Mouse (Mus musculus): Measurements from ENCODE around the gene Cdkl1. TPM values are rescaled to one million over a fixed set of nuclear protein-coding genes. Genes with fewer than 3 reads are reported as not detected.

Gene Cdkl1
- polyA plus RNA-seq, 1 experiment, result 2.5 TPM

DNA sequence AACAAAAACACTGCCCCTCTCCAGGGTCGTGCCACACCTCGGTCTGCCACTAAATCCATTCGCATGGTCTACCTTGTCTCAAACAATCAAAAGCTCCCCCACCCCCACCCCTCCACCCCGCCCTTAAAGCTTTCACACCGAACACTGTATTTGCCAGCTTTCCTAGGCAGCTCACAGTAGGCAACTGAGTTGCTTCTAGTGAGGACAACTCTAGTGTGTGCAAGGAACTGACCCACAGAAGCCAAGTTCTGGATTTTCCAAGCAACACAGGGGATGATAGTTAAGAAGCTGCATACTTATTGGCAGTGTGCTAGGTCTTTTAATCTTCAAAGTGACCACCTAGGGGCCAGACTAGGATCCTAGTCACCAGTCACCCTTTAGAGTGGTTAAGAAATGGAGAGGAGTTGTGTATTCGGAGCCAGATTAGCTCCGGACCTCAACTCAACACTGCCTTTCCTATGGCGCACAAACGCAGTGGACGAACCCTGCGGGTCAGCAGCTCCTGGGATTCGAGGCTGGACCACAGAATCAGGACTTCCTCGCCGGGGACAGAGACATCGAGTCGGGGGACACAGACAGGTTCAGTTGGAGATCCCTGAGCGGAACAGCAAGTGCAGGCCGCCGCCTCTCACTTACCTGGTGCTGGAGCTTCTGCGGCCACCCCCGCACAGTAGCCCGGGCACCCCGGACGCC lies 66.9 kb downstream of the Cdkl1 start:
- Histone ChIP-seq H3K4me3 (ENCODE audit: control insufficient read depth, insufficient read depth, low read length) (peak overlapping the region; percentile 77), H3K36me3 (ENCODE audit: control insufficient read depth, insufficient read depth, low read length) (no peaks in the 10 kb centered on the region), H3K27me3 (ENCODE audit: control insufficient read depth, insufficient read depth, low read length) (no peaks in the 10 kb centered on the region), H3K27ac (ENCODE audit: control insufficient read depth, insufficient read depth, low read length) (no peak overlapping the region), H3K4me1 (replicated peaks; ENCODE audit: control insufficient read depth, insufficient read depth, low read length) (peaks cover 8% of the 10 kb centered on the region)
- TF ChIP-seq POLR2A (IDR thresholded peaks at IDR 0.05; ENCODE audit: control insufficient read depth, extremely low read depth, insufficient read depth, low read length, poor library complexity), result no peak
- no peak for TF ChIP-seq CTCF (IDR thresholded peaks at IDR 0.05; ENCODE audit: borderline replicate concordance, control insufficient read depth, extremely low read depth, insufficient read depth, low read length, poor library complexity)
- 3% methylated on average over 24 of the region's 24 CpGs for WGBS
- DNase-seq, result no peak

DNA sequence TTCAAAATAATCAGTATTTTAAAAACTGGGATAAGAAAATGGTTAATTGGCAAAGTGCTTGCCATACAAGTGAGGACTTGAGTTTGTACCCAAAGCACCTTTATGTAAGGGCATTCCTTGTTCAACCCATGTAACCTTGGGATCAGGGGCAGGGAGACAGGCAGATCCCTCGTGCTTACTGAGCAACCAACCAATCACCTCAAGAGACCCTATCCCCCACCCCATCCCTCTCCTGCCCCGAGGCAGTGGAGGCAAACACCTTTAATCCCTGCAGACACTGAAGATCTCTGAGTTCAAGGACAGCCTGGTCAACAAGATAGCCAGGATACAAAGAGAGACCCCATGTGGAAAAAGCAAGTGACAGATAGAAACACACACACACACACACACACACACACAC lies 67.7 kb downstream of the Cdkl1 start:
- 88% methylated on average over 2 of the region's 2 CpGs for WGBS

DNA sequence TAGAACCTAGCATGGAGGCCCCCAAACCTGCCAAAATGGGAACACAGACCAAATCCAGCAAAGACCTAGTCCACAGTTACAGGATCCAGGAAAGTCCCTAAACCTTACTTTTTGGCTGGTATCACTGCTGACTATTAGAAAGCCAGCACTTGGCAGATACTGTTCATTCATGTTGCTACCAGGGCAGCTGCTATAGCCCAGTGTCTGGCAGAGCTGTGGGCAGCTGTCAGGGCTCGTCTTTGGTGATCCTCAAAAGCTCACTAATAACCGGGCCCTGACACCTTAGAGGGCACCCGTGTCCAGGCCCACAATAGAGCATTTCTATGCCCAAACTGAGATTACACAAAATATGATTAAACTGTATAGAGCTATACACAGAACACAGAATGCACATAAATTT lies 68.2 kb downstream of the Cdkl1 start:
- 91% methylated on average over 3 of the region's 3 CpGs for WGBS
- TF ChIP-seq POLR2A (IDR thresholded peaks at IDR 0.05; ENCODE audit: control insufficient read depth, extremely low read depth, insufficient read depth, low read length, poor library complexity) (no peak), CTCF (IDR thresholded peaks at IDR 0.05; ENCODE audit: borderline replicate concordance, control insufficient read depth, extremely low read depth, insufficient read depth, low read length, poor library complexity) (no peak)
- Histone ChIP-seq H3K4me1 (replicated peaks; ENCODE audit: control insufficient read depth, insufficient read depth, low read length) (peaks cover 8% of the 10 kb centered on the region), H3K4me3 (ENCODE audit: control insufficient read depth, insufficient read depth, low read length) (no peak overlapping the region), H3K27me3 (ENCODE audit: control insufficient read depth, insufficient read depth, low read length) (no peaks in the 10 kb centered on the region), H3K27ac (ENCODE audit: control insufficient read depth, insufficient read depth, low read length) (no peak overlapping the region), H3K36me3 (ENCODE audit: control insufficient read depth, insufficient read depth, low read length) (no peaks in the 10 kb centered on the region)
- DNase-seq, result no peak

More for the DNA sequence above, 67.7 kb downstream of the Cdkl1 start:
- Histone ChIP-seq H3K27me3 (ENCODE audit: control insufficient read depth, insufficient read depth, low read length) (no peaks in the 10 kb centered on the region), H3K4me3 (ENCODE audit: control insufficient read depth, insufficient read depth, low read length) (no peak overlapping the region), H3K36me3 (ENCODE audit: control insufficient read depth, insufficient read depth, low read length) (no peaks in the 10 kb centered on the region), H3K27ac (ENCODE audit: control insufficient read depth, insufficient read depth, low read length) (no peak overlapping the region), H3K4me1 (replicated peaks; ENCODE audit: control insufficient read depth, insufficient read depth, low read length) (peaks cover 8% of the 10 kb centered on the region)
- DNase-seq, result no peak
- TF ChIP-seq CTCF (IDR thresholded peaks at IDR 0.05; ENCODE audit: borderline replicate concordance, control insufficient read depth, extremely low read depth, insufficient read depth, low read length, poor library complexity), result no peak
- TF ChIP-seq POLR2A (IDR thresholded peaks at IDR 0.05; ENCODE audit: control insufficient read depth, extremely low read depth, insufficient read depth, low read length, poor library complexity), result no peak

DNA sequence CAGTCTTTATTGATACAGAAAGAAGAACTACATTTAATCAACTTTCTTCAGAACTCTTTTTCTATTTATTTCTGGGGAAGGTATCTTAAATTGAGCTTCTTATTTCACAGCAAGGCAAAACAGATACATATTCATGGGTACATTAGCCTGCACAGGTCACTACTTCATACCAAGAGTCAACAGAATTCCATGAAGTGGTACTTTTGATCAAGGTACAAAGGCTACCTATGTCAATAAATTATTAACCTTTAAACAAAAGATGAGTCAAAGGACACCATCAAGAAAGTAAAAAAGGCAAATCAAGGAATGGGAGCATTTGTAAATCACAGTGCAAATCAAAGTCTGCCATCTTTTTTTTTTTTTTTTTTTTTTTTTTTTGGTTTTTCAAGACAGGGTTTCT lies 77.4 kb downstream of the Cdkl1 start:
- Histone ChIP-seq H3K4me3 (ENCODE audit: control insufficient read depth, insufficient read depth, low read length) (no peak overlapping the region), H3K36me3 (ENCODE audit: control insufficient read depth, insufficient read depth, low read length) (no peaks in the 10 kb centered on the region; the same call in 1 of the 2 replicates), H3K27me3 (ENCODE audit: control insufficient read depth, insufficient read depth, low read length) (no peaks in the 10 kb centered on the region), H3K4me1 (replicated peaks; ENCODE audit: control insufficient read depth, insufficient read depth, low read length) (no peaks in the 10 kb centered on the region), H3K27ac (ENCODE audit: control insufficient read depth, insufficient read depth, low read length) (no peak overlapping the region)
- no peak for DNase-seq
- TF ChIP-seq POLR2A (IDR thresholded peaks at IDR 0.05; ENCODE audit: control insufficient read depth, extremely low read depth, insufficient read depth, low read length, poor library complexity), result no peak
- no peak for TF ChIP-seq CTCF (IDR thresholded peaks at IDR 0.05; ENCODE audit: borderline replicate concordance, control insufficient read depth, extremely low read depth, insufficient read depth, low read length, poor library complexity)

DNA sequence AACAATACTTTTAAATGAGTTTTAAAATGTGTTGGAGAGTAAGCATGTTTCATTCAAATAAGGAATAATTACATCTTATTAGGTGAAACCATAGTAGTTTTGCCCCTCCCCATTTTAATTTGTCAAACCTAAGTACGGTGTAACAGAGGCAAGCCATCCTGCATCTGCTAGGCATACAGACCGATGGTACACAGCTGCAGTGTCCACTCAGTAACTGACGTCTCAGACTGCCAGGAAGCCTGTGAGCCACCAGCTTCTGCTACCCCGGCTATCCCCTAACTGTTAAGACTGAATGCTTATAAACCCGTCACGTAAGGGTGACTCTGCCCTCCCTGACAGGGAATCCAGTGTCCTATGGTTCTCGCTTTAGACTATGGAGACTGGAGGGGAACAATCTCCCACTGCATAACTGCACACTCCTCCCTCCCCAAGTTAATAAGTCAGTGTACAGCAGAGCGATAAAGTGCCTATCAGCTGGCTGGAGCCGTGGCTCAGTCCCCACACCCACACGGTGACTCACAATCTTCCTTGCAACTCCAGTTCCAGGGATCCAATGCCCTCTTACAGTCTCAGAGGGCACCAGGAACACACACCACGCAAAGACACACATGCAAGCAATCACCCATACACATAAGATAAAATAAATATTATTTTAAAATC lies 86.1 kb downstream of the Cdkl1 start:
- Histone ChIP-seq H3K27ac (ENCODE audit: control insufficient read depth, insufficient read depth, low read length) (no peak overlapping the region), H3K4me3 (ENCODE audit: control insufficient read depth, insufficient read depth, low read length) (no peak overlapping the region), H3K27me3 (ENCODE audit: control insufficient read depth, insufficient read depth, low read length) (no peaks in the 10 kb centered on the region), H3K4me1 (replicated peaks; ENCODE audit: control insufficient read depth, insufficient read depth, low read length) (no peaks in the 10 kb centered on the region), H3K36me3 (ENCODE audit: control insufficient read depth, insufficient read depth, low read length) (no peaks in the 10 kb centered on the region)
- no peak for DNase-seq
- TF ChIP-seq CTCF (IDR thresholded peaks at IDR 0.05; ENCODE audit: borderline replicate concordance, control insufficient read depth, extremely low read depth, insufficient read depth, low read length, poor library complexity) (no peak), POLR2A (IDR thresholded peaks at IDR 0.05; ENCODE audit: control insufficient read depth, extremely low read depth, insufficient read depth, low read length, poor library complexity) (no peak)
- WGBS, result 97% methylated on average over 11 of the region's 11 CpGs

DNA sequence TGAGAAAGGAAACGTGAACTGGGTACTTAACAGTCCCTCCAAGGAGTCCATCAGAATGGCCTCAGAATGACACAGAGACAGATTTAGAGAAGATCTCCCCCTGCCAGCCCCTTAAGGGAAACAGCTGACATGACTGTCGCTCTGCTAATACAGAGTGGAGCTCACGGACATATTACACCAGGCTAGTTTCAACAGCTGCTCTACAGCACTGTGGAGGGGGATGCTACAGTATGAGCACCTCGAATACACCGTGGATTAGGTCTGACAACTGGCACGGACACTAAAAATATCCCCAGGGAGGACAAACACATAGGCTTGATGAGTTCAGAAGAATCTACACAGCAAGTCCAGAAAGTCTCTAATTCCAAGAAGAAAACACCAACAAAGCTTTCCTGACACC lies 92.7 kb downstream of the Cdkl1 start:
- Histone ChIP-seq H3K4me1 (replicated peaks; ENCODE audit: control insufficient read depth, insufficient read depth, low read length) (no peaks in the 10 kb centered on the region), H3K4me3 (ENCODE audit: control insufficient read depth, insufficient read depth, low read length) (no peak overlapping the region), H3K27me3 (ENCODE audit: control insufficient read depth, insufficient read depth, low read length) (no peaks in the 10 kb centered on the region), H3K27ac (ENCODE audit: control insufficient read depth, insufficient read depth, low read length) (no peak overlapping the region), H3K36me3 (ENCODE audit: control insufficient read depth, insufficient read depth, low read length) (no peaks in the 10 kb centered on the region)
- TF ChIP-seq POLR2A (IDR thresholded peaks at IDR 0.05; ENCODE audit: control insufficient read depth, extremely low read depth, insufficient read depth, low read length, poor library complexity) (no peak), CTCF (IDR thresholded peaks at IDR 0.05; ENCODE audit: borderline replicate concordance, control insufficient read depth, extremely low read depth, insufficient read depth, low read length, poor library complexity) (no peak)
- DNase-seq, result no peak
- 95% methylated on average over 6 of the region's 6 CpGs for WGBS

Other genes starting within 250 kb of the Cdkl1 start
- gene Vcpkmt, start 208.2 kb downstream of the Cdkl1 start, polyA plus RNA-seq (2012; rRNA removed), result 11.7 and 13.4 TPM in 2 replicates
- 17.8 and 18.0 TPM in 2 replicates for gene Sos2, start 109.4 kb downstream of the Cdkl1 start, polyA plus RNA-seq (2012; rRNA removed)
- gene L2hgdh, start 66.4 kb downstream of the Cdkl1 start, polyA plus RNA-seq (2012; rRNA removed), result 4.0 and 5.0 TPM in 2 replicates
- 13.3 and 14.4 TPM in 2 replicates for gene Atp5s, start 66.3 kb downstream of the Cdkl1 start, polyA plus RNA-seq (2012; rRNA removed)
- 0.75 and 0.91 TPM in 2 replicates for gene Atl1, start 101.3 kb upstream of the Cdkl1 start, polyA plus RNA-seq (2012; rRNA removed)
- gene Map4k5, start 101.9 kb upstream of the Cdkl1 start, polyA plus RNA-seq (2012; rRNA removed), result 11.3 and 17.1 TPM in 2 replicates
- 22.2 and 23.7 TPM in 2 replicates for gene Sav1, start 195.7 kb upstream of the Cdkl1 start, polyA plus RNA-seq (2012; rRNA removed)